Mouse (Mus musculus): Measurements from ENCODE around the gene Zdhhc7. TPM values are rescaled to one million over a fixed set of nuclear protein-coding genes. Genes with fewer than 3 reads are reported as not detected.

Gene Zdhhc7
- polyA plus RNA-seq, 1 experiment from 2014 or later = 32.7 TPM

DNA sequence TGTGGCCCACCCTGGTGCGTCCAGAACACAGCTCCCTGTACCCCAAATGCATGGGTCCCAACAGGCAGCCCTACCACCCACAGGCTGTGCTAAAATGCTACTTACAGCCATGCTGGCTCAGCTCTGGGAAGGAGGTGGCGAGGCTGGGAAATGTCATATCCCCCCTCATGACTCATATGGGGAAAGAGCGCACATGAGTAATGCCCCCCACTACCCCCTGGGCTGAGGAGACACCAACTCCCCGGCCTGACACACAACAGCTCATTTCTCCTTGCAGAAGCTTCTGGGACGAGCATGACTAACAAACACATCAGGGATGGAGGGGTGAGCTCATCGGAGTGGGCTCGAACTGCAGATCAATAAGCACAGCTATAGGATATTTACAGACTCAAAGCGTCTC is 35.7 kb downstream of the Zdhhc7 start:
- 91% methylated on average over 8 of the region's 8 CpGs for WGBS
- H3K4me2 ChIP-seq = no peak overlapping the region
- no peaks in the 10 kb centered on the region for H3K36me3 ChIP-seq
- no peak overlapping the region for H3K4me3 ChIP-seq
- no peak overlapping the region for H3K9ac ChIP-seq
- H3K27me3 ChIP-seq = no peaks in the 10 kb centered on the region
- peaks cover 8% of the 10 kb centered on the region for H3K4me1 ChIP-seq
- H3K27ac ChIP-seq = no peak overlapping the region
- ATAC-seq (ENCODE audit: insufficient number of reproducible peaks, low FRiP score, low TSS enrichment, low read depth) = no peak
- no peaks in the 10 kb centered on the region for H3K9me3 ChIP-seq

DNA sequence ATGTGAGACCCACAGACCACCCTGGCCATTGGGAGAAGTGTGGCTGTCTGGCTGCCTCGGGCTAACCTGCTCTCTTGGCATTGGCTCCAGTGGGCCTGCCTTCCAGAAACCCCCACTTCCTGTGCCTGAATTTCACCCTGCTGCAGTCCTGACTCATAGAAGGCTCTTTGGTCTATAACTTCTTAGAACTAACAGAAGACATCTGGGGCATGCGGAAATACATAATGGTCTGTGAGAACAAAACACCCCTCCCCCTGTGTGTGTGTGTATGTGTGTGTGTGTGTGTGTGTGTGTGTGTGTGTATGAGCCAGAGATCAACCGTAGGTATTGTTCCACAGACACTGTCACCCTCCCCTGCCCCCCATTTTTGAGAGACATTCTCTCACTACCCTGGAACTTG is 38.0 kb downstream of the Zdhhc7 start:
- no peak overlapping the region for H3K4me3 ChIP-seq
- no peak for ATAC-seq (ENCODE audit: insufficient number of reproducible peaks, low FRiP score, low TSS enrichment, low read depth)
- no peak overlapping the region for H3K27ac ChIP-seq

DNA sequence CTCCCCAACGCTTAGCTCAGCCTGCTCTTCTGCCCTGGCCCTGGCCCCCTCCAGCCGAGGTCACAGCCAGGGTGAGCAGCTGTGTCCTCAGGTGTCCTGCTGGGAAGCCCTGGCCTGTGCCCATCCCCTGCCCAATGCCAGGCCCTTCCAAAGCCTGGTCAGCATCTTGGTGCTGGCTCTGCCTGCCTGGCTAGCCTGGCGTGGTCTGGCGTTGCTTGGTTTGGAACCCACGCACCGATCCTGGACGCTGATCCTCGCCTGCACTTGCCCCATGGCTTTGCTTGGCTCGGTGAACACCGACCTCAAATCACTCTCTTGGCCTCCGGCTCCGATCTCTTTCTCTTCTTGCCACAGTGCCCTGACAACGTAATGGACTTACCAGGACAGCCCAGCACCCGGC is 38.5 kb downstream of the Zdhhc7 start:
- H3K4me1 ChIP-seq = no peaks in the 10 kb centered on the region
- no peak for ATAC-seq (ENCODE audit: insufficient number of reproducible peaks, low FRiP score, low TSS enrichment, low read depth)
- no peak overlapping the region for H3K27ac ChIP-seq
- WGBS = 89% methylated on average over 14 of the region's 14 CpGs
- no peak overlapping the region for H3K4me2 ChIP-seq
- no peaks in the 10 kb centered on the region for H3K9me3 ChIP-seq
- H3K9ac ChIP-seq = no peak overlapping the region
- H3K27me3 ChIP-seq = no peaks in the 10 kb centered on the region
- H3K4me3 ChIP-seq = no peak overlapping the region
- H3K36me3 ChIP-seq = no peaks in the 10 kb centered on the region

More for the DNA sequence above, 38.0 kb downstream of the Zdhhc7 start:
- no peaks in the 10 kb centered on the region for H3K36me3 ChIP-seq
- no peak overlapping the region for H3K4me2 ChIP-seq
- H3K4me1 ChIP-seq = peaks cover 5% of the 10 kb centered on the region
- 57% methylated on average over 3 of the region's 3 CpGs for WGBS
- no peaks in the 10 kb centered on the region for H3K9me3 ChIP-seq
- no peak overlapping the region for H3K9ac ChIP-seq
- H3K27me3 ChIP-seq = no peaks in the 10 kb centered on the region

DNA sequence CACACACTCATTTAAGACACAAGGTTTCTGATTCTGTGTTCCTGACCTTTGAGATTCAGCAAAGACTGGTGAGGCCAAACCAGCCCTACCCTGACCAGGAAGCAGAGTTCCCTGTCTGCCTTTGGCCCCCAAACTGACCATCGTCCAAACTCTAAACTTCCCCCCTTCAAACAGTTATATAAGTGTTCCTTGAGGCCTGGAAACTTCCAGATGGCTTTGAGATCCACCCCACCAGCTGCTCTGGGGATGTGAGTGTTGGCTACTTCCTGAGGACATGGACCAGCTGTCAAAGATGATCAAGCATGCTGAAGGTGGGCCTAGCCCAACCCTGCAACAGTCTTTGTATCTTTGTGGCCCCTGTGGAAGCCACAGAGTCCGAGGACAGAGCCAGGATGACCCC is 44.2 kb downstream of the Zdhhc7 start:
- Histone ChIP-seq H3K4me1 (peaks cover 4% of the 10 kb centered on the region), H3K36me3 (no peaks in the 10 kb centered on the region), H3K27ac (no peak overlapping the region), H3K27me3 (no peaks in the 10 kb centered on the region), H3K9ac (no peak overlapping the region), H3K4me2 (no peak overlapping the region), H3K9me3 (no peaks in the 10 kb centered on the region), H3K4me3 (no peak overlapping the region)
- ATAC-seq (ENCODE audit: insufficient number of reproducible peaks, low FRiP score, low TSS enrichment, low read depth) = no peak
- WGBS = 78% methylated on average over 2 of the region's 2 CpGs

DNA sequence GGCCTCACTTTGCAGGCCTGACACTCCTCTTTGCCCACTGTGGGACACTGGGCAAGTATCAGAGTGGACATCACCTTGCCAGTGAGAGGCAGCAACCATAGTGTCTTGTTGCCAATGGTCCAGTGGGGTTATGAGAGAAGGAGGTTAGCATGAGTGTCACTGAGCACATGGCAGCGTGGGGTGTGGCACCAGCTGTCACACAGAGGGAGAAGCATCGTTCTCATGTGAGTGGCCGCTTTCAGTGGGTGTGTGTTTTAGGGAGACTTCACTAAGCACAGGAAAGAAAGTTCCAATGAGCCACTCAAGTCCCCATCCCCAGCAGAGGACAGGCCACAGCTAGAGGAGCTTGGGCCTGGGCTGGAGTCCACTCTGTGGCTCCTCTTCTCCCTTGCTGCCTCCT is 46.4 kb downstream of the Zdhhc7 start:
- H3K27me3 ChIP-seq = no peaks in the 10 kb centered on the region
- H3K9me3 ChIP-seq = no peaks in the 10 kb centered on the region
- H3K36me3 ChIP-seq = no peaks in the 10 kb centered on the region
- ATAC-seq (ENCODE audit: insufficient number of reproducible peaks, low FRiP score, low TSS enrichment, low read depth) = no peak
- H3K9ac ChIP-seq = no peak overlapping the region
- no peak overlapping the region for H3K4me3 ChIP-seq
- H3K4me1 ChIP-seq = peaks cover 15% of the 10 kb centered on the region
- H3K27ac ChIP-seq = no peak overlapping the region
- no peak overlapping the region for H3K4me2 ChIP-seq
- 82% methylated on average over 3 of the region's 3 CpGs for WGBS

DNA sequence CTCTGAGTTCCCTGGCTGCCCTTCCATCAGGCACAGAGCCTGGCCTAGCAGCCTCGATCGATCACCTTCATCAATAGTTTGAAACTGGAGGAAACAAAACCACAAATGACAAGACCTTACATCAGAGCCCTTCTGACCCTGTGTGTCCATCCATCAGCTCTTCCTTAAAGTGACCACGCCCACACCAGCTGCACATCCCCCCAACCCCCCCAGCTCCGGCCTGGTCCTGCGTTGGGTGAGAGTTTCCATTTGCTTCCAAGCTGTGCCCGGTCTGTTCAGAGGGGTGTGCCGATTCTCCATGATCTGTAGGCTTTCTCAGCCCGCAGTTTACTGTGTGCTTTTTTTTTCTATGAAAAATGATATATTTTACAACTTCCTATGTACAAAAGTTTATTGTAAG is 49.0 kb downstream of the Zdhhc7 start:
- WGBS = 62% methylated on average over 8 of the region's 8 CpGs
- Histone ChIP-seq H3K36me3 (no peaks in the 10 kb centered on the region), H3K27me3 (no peaks in the 10 kb centered on the region), H3K9ac (no peak overlapping the region), H3K27ac (peak overlapping the region; percentile 4; the same call in 1 of the 2 replicates), H3K4me2 (no peak overlapping the region), H3K4me1 (peaks cover 15% of the 10 kb centered on the region), H3K9me3 (no peaks in the 10 kb centered on the region), H3K4me3 (no peak overlapping the region)
- no peak for ATAC-seq (ENCODE audit: insufficient number of reproducible peaks, low FRiP score, low TSS enrichment, low read depth)

DNA sequence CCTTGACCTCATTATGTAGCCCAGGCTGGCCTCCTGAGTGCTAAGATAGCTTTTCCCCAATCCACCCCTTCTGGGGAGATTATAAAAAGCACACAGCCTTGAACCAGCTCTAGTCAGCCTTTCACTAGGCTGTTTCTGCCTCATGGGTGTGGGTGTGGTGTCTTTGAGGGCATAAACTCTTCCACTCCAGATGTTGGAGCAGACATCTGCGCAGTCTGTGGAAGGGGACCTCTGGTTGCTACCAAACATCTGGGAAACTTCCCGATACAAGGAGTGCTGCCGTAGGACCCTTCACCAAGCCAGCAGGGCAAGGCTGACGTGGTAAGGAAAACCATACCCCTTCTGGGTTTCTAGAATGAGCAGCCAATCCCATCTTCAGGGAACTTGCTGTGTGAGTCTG is 49.4 kb downstream of the Zdhhc7 start:
- Histone ChIP-seq H3K4me2 (no peak overlapping the region), H3K4me1 (peaks cover 17% of the 10 kb centered on the region), H3K9me3 (no peaks in the 10 kb centered on the region), H3K9ac (no peak overlapping the region), H3K27me3 (no peaks in the 10 kb centered on the region), H3K4me3 (no peak overlapping the region), H3K36me3 (no peaks in the 10 kb centered on the region), H3K27ac (peak overlapping the region; percentile 4; the same call in 1 of the 2 replicates)
- WGBS = 58% methylated on average over 4 of the region's 4 CpGs
- ATAC-seq (ENCODE audit: insufficient number of reproducible peaks, low FRiP score, low TSS enrichment, low read depth) = no peak

DNA sequence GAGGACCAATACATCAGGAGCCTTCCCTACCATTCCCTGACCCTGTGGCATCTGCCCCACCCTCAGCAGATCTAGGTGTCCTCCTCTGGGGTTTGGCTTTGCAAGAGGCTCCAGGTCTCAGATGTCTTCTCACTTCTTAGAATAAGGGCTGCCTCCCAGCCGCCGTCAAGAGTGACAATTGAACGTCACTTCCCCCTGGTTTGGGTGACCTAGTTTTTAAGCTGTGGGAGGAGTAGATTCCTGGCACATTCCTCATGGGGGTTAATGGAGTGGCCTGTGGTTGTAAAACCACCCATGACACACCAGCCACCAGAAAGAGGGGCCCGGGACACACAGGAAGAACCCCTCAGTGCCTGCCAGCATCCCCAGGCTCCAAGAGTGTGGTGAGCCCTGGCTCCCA is 50.3 kb downstream of the Zdhhc7 start:
- Histone ChIP-seq H3K9me3 (no peaks in the 10 kb centered on the region), H3K4me2 (no peak overlapping the region), H3K27ac (no peak overlapping the region), H3K36me3 (no peaks in the 10 kb centered on the region), H3K4me3 (no peak overlapping the region), H3K4me1 (peaks cover 26% of the 10 kb centered on the region), H3K9ac (no peak overlapping the region), H3K27me3 (no peaks in the 10 kb centered on the region)
- WGBS = 28% methylated on average over 4 of the region's 4 CpGs
- no peak for ATAC-seq (ENCODE audit: insufficient number of reproducible peaks, low FRiP score, low TSS enrichment, low read depth)

DNA sequence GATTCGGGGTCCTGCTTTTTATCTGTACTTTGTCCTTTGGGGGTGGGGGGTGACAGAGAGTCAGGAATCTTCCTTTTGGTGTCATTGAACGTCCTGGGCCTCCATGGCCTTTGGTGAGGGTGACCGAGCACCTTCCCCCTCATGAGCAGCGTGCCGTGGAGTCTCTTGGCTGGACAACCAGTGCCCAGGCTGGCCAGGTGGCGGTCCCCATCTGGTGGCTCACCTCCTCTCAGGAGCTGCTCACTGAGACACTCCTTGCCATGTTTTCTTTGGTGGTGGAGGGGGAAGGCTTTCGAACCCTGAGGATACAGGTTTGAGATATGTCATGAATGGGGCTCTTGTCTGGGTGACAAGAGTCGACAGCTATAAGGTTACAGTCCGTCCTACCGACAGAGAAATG is 50.9 kb downstream of the Zdhhc7 start:
- Histone ChIP-seq H3K27ac (no peak overlapping the region), H3K4me1 (peaks cover 28% of the 10 kb centered on the region), H3K9ac (no peak overlapping the region), H3K27me3 (no peaks in the 10 kb centered on the region), H3K9me3 (no peaks in the 10 kb centered on the region), H3K4me2 (no peak overlapping the region), H3K4me3 (no peak overlapping the region), H3K36me3 (no peaks in the 10 kb centered on the region)
- 84% methylated on average over 10 of the region's 10 CpGs for WGBS
- no peak for ATAC-seq (ENCODE audit: insufficient number of reproducible peaks, low FRiP score, low TSS enrichment, low read depth)

DNA sequence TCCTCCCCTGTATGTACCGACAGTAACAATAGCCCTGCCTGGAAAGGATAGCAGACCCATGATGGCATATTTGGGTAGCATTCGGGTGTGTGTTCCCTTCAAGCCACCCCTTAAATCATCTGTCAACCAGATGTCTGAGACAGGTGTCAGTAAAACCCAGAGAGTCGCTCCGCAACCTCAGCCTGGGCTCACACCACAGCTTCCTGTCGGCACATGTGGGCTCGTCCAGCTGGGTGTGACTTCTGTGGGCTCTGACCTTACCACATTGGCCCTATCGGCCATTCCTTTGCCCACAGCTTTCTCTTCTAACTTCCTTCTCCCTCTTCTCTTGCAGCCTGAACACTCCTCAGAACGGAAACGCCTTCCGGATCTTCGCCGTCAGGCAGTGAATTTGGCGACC is 51.3 kb downstream of the Zdhhc7 start:
- no peaks in the 10 kb centered on the region for H3K9me3 ChIP-seq
- no peaks in the 10 kb centered on the region for H3K36me3 ChIP-seq
- no peak overlapping the region for H3K27ac ChIP-seq
- no peaks in the 10 kb centered on the region for H3K27me3 ChIP-seq
- H3K4me2 ChIP-seq = no peak overlapping the region
- WGBS = 59% methylated on average over 13 of the region's 13 CpGs
- no peak overlapping the region for H3K4me3 ChIP-seq
- no peak for ATAC-seq (ENCODE audit: insufficient number of reproducible peaks, low FRiP score, low TSS enrichment, low read depth)
- H3K9ac ChIP-seq = no peak overlapping the region
- H3K4me1 ChIP-seq = peaks cover 28% of the 10 kb centered on the region

DNA sequence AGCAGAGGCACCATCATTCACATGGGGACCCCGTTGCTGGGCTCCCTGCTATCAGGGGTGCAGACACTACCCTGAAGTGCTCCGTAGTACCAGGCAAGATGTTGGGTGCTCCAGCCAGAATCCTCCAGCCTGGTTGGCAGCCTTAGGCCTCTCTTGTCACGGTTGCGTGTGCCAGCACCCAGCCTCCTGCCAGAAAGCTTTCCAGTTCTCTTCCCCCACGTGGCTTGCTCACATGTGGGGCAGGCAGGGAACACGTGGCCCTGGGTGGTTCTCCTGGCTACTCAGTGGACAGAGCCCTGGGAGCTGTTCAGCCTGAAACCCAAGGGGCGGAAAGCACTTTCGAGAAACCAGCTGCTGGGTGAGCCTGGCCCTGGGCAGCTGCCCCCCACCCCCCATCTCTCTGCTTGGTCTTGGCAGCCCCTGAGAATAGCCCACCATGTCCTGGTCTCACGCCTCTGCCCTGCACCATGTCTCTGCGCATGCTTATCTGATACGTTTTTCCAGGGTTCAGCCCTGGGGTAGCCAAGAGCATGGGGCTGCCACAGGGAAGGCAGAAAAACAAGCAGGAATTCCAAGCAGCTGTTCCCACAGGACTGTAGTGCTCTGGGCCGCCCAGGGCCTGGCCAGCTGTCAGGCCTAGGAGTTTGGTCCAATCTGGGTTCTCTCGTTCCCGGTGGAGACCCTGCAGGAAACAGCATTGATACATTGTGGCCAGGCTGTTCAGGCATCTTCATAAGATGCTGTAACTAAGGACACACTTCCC is 54.8 kb downstream of the Zdhhc7 start:
- Histone ChIP-seq H3K4me3 (no peak overlapping the region), H3K9ac (no peak overlapping the region), H3K27me3 (no peaks in the 10 kb centered on the region), H3K4me1 (peaks cover 18% of the 10 kb centered on the region), H3K4me2 (no peak overlapping the region), H3K9me3 (no peaks in the 10 kb centered on the region), H3K36me3 (no peaks in the 10 kb centered on the region), H3K27ac (peak overlapping the region; percentile 71)
- WGBS = 40% methylated on average over 14 of the region's 14 CpGs
- 0 out of 2 replicates have a peak, but pooled peaks have one; percentile 46 for ATAC-seq (ENCODE audit: insufficient number of reproducible peaks, low FRiP score, low TSS enrichment, low read depth)

DNA sequence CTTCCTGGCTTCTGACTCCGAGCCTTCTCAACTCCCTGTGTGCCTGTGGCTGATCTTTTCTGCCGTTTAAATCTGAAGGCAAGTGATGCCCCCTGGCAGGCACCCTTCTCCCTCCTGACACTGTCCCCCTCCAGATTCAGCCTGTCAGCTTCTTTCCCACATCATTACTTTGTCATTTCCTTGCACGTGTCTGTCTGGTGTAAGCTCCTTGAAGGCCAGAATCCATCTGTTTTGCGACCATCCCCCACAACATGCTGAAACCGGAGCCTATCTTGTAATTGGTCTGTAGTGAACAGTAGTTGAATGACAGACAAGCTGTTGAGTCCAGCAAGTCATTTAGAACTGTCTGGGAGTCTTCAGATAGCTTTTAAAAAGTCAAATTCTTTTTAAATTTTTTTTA is 55.8 kb downstream of the Zdhhc7 start:
- Histone ChIP-seq H3K4me3 (no peak overlapping the region), H3K9me3 (no peaks in the 10 kb centered on the region), H3K36me3 (no peaks in the 10 kb centered on the region), H3K4me2 (no peak overlapping the region), H3K9ac (no peak overlapping the region), H3K27me3 (no peaks in the 10 kb centered on the region), H3K27ac (no peak overlapping the region), H3K4me1 (peaks cover 14% of the 10 kb centered on the region)
- ATAC-seq (ENCODE audit: insufficient number of reproducible peaks, low FRiP score, low TSS enrichment, low read depth) = no peak
- WGBS = 23% methylated on average over 5 of the region's 5 CpGs

DNA sequence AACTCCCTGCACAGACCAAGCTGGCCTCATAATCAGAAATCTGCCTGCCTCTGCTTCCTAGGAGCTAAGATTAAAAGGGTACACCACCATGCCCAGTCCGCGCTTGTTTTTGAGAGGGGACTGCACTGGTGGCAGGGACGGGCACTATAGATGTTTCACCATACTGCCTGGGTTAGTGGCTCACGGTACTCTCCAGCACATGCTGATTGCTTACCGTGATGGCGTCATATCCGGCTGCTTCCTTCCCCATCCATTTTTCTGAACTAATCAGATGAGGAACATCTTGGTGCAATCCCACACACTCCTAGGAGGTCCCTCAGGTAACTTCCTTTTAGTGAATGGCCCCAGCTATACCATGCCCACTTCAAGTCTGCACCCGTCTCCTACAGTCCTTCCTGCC is 56.4 kb downstream of the Zdhhc7 start:
- Histone ChIP-seq H3K27ac (no peak overlapping the region), H3K36me3 (no peaks in the 10 kb centered on the region), H3K27me3 (no peaks in the 10 kb centered on the region), H3K9ac (no peak overlapping the region), H3K4me1 (peaks cover 14% of the 10 kb centered on the region), H3K9me3 (no peaks in the 10 kb centered on the region), H3K4me2 (no peak overlapping the region), H3K4me3 (no peak overlapping the region)
- 94% methylated on average over 8 of the region's 8 CpGs for WGBS
- no peak for ATAC-seq (ENCODE audit: insufficient number of reproducible peaks, low FRiP score, low TSS enrichment, low read depth)

All from limb, embryonic 15.5 days (tissue).